Mouse (Mus musculus): Measurements from ENCODE around the gene Aldob. TPM values are rescaled to one million over a fixed set of nuclear protein-coding genes. Genes with fewer than 3 reads are reported as not detected.

Aldob gene
- polyA plus RNA-seq, 1 experiment from 2014 or later: 77.0 TPM

GRCm38 (mm10) chr4:49572194-49572593 is 22.8 kb upstream of the Aldob start:
- no peak overlapping the region for H3K4me3 ChIP-seq (ENCODE audit: low read length)
- no peaks in the 10 kb centered on the region for H3K36me3 ChIP-seq (ENCODE audit: control insufficient read depth, insufficient read depth, low read length)
- no peaks in the 10 kb centered on the region for H3K4me1 ChIP-seq (ENCODE audit: control insufficient read depth, insufficient read depth, low read length)
- WGBS: 91% methylated on average over 4 of the region's 4 CpGs
- H3K27me3 ChIP-seq (ENCODE audit: control insufficient read depth, insufficient read depth, low read length): no peaks in the 10 kb centered on the region
- no peaks in the 10 kb centered on the region for H3K9me3 ChIP-seq (ENCODE audit: control insufficient read depth, low read length)
- no peak for ATAC-seq (ENCODE audit: low FRiP score, low TSS enrichment)
- H3K9ac ChIP-seq (ENCODE audit: low read depth, low read length): no peak overlapping the region
- H3K4me2 ChIP-seq (replicated peaks; ENCODE audit: low read depth, low read length): no peak overlapping the region
- no peak overlapping the region for H3K27ac ChIP-seq (ENCODE audit: low read depth, low read length)

GRCm38 (mm10) chr4:49567613-49568012 is 18.3 kb upstream of the Aldob start:
- H3K36me3 ChIP-seq (ENCODE audit: control insufficient read depth, insufficient read depth, low read length): no peaks in the 10 kb centered on the region
- H3K4me1 ChIP-seq (ENCODE audit: control insufficient read depth, insufficient read depth, low read length): no peaks in the 10 kb centered on the region
- no peak overlapping the region for H3K4me3 ChIP-seq (ENCODE audit: low read length)
- peak; percentile 89 for ATAC-seq (ENCODE audit: low FRiP score, low TSS enrichment)
- no peak overlapping the region for H3K27ac ChIP-seq (ENCODE audit: low read depth, low read length)
- no peak overlapping the region for H3K9ac ChIP-seq (ENCODE audit: low read depth, low read length)
- 19% methylated on average over 3 of the region's 3 CpGs for WGBS
- no peaks in the 10 kb centered on the region for H3K9me3 ChIP-seq (ENCODE audit: control insufficient read depth, low read length)
- H3K27me3 ChIP-seq (ENCODE audit: control insufficient read depth, insufficient read depth, low read length): no peaks in the 10 kb centered on the region
- H3K4me2 ChIP-seq (replicated peaks; ENCODE audit: low read depth, low read length): no peak overlapping the region

DNA sequence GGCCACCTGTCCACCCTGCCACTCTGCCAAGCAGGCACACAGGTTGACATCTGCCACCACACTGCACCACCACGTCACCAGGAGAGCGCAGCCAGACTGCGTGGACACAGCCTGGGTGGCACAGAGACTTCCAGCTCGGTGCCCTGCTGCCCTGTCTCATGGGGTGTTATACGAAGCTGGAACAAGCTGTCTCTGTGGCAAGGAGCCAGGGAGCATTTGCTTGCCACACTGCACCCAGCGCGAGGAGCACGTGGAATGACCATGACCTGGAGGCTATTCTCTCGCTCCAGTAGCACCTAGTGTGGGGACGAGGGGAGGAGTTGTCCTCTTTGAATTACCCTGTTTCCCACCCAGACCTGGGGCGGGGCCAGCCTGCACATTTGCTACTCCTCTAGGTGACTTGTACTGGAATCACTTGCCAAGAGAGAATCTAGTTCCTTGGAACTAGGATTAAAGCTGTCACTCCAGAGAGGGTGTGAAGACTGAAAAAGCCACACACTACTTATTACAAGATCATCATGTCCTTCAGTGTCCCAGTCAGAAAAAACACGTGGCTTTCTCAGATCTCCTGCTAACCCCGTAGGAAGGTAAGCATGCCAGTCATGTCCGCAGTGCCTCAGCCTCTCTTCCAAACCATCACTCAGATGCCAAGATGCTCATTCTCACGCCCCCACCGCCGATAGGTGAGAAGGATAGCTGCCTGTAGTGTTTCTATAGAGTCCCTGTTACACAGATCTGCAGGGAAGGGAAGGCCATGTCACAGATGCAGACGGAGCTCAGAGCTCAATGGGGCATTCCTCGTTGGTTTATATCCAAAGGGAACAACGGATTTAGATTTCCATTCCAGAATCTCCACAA is 10.8 kb upstream of the Aldob start:
- WGBS: 56% methylated on average over 20 of the region's 20 CpGs
- Histone ChIP-seq H3K4me3 (ENCODE audit: low read length) (no peak overlapping the region), H3K27me3 (ENCODE audit: control insufficient read depth, insufficient read depth, low read length) (no peaks in the 10 kb centered on the region), H3K9ac (ENCODE audit: low read depth, low read length) (no peak overlapping the region), H3K9me3 (ENCODE audit: control insufficient read depth, low read length) (no peaks in the 10 kb centered on the region), H3K4me1 (ENCODE audit: control insufficient read depth, insufficient read depth, low read length) (no peaks in the 10 kb centered on the region), H3K4me2 (replicated peaks; ENCODE audit: low read depth, low read length) (no peak overlapping the region), H3K27ac (ENCODE audit: low read depth, low read length) (no peak overlapping the region), H3K36me3 (ENCODE audit: control insufficient read depth, insufficient read depth, low read length) (no peaks in the 10 kb centered on the region)
- 0 out of 2 replicates have a peak, but pooled peaks have one; percentile 35 for ATAC-seq (ENCODE audit: low FRiP score, low TSS enrichment)

DNA sequence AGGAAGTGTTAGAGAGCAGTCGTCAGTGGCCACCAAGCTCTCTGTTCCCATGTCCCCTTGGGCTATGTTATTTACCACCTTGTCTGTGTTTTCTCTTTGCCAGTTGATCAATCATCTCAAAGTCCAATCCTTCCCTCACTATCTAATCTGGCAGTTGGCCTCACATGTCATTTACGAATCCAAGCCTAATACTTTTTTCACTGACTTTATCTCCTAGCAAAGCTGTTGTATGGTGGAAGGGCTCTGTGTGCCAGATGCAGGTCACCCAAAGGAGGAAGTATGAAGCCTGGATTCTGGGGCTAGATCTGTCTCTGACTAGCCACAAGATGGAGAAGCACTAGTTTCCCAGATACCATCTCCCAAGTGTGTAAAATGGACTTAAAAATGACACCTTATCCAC is 8.8 kb upstream of the Aldob start:
- no peak for ATAC-seq (ENCODE audit: low FRiP score, low TSS enrichment)
- H3K36me3 ChIP-seq (ENCODE audit: control insufficient read depth, insufficient read depth, low read length): no peaks in the 10 kb centered on the region
- H3K27ac ChIP-seq (ENCODE audit: low read depth, low read length): no peak overlapping the region

DNA sequence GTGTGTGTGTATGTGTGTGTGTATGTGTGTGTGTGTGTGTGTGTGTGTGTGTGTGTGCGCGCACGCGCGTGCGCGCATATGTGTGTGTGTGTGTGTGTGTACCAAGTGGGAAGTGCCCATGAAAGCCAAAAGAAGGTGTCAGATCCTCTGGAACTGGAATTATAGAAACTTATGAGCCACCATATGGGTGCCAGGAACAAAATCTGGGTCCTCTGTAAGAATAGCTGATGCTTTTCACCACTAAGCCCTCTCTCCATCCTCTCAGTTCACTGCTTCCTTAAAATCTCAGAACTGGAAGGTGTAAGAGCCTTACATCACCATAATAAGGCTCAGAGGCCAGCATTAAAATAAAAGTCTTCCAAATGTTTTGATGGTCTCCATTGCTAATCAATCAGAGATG is 8.0 kb upstream of the Aldob start:
- H3K4me2 ChIP-seq (replicated peaks; ENCODE audit: low read depth, low read length): no peak overlapping the region
- H3K4me1 ChIP-seq (ENCODE audit: control insufficient read depth, insufficient read depth, low read length): no peaks in the 10 kb centered on the region
- H3K27ac ChIP-seq (ENCODE audit: low read depth, low read length): no peak overlapping the region
- ATAC-seq (ENCODE audit: low FRiP score, low TSS enrichment): no peak
- no peak overlapping the region for H3K9ac ChIP-seq (ENCODE audit: low read depth, low read length)
- H3K9me3 ChIP-seq (ENCODE audit: control insufficient read depth, low read length): no peaks in the 10 kb centered on the region
- no peak overlapping the region for H3K4me3 ChIP-seq (ENCODE audit: low read length)
- 100% methylated on average over 7 of the region's 7 CpGs for WGBS
- H3K27me3 ChIP-seq (ENCODE audit: control insufficient read depth, insufficient read depth, low read length): no peaks in the 10 kb centered on the region
- no peaks in the 10 kb centered on the region for H3K36me3 ChIP-seq (ENCODE audit: control insufficient read depth, insufficient read depth, low read length)

More for the DNA sequence above, 8.8 kb upstream of the Aldob start:
- Histone ChIP-seq H3K4me2 (replicated peaks; ENCODE audit: low read depth, low read length) (no peak overlapping the region), H3K9ac (ENCODE audit: low read depth, low read length) (no peak overlapping the region), H3K4me1 (ENCODE audit: control insufficient read depth, insufficient read depth, low read length) (no peaks in the 10 kb centered on the region), H3K27me3 (ENCODE audit: control insufficient read depth, insufficient read depth, low read length) (no peaks in the 10 kb centered on the region), H3K9me3 (ENCODE audit: control insufficient read depth, low read length) (no peaks in the 10 kb centered on the region), H3K4me3 (ENCODE audit: low read length) (no peak overlapping the region)
- WGBS: 88% methylated on average over 2 of the region's 2 CpGs

DNA sequence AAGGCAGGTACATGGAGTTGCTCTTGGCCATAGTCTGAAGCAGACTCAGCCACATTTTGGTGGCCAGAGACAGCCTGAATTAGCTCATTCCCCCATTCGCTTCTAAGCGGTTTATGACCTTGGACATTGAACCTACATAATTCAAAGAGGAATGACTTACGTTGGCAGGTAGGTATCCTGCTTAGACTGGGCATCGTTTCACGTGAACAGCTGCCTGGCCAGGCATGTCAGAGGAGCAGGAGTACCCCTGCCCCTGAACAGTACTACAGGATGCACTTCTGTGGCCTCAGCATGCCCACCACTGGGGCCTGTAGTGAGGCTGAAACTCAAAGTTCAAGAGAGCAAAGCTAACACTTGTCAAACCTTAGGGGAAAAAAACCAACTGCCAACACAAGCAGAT is 4.0 kb upstream of the Aldob start:
- H3K36me3 ChIP-seq (ENCODE audit: control insufficient read depth, insufficient read depth, low read length): no peaks in the 10 kb centered on the region
- H3K4me2 ChIP-seq (replicated peaks; ENCODE audit: low read depth, low read length): no peak overlapping the region
- no peak overlapping the region for H3K4me3 ChIP-seq (ENCODE audit: low read length)
- 49% methylated on average over 5 of the region's 5 CpGs for WGBS
- no peak overlapping the region for H3K9ac ChIP-seq (ENCODE audit: low read depth, low read length)
- H3K27ac ChIP-seq (ENCODE audit: low read depth, low read length): no peak overlapping the region
- no peaks in the 10 kb centered on the region for H3K9me3 ChIP-seq (ENCODE audit: control insufficient read depth, low read length)
- no peaks in the 10 kb centered on the region for H3K4me1 ChIP-seq (ENCODE audit: control insufficient read depth, insufficient read depth, low read length)
- no peaks in the 10 kb centered on the region for H3K27me3 ChIP-seq (ENCODE audit: control insufficient read depth, insufficient read depth, low read length)
- ATAC-seq (ENCODE audit: low FRiP score, low TSS enrichment): no peak

DNA sequence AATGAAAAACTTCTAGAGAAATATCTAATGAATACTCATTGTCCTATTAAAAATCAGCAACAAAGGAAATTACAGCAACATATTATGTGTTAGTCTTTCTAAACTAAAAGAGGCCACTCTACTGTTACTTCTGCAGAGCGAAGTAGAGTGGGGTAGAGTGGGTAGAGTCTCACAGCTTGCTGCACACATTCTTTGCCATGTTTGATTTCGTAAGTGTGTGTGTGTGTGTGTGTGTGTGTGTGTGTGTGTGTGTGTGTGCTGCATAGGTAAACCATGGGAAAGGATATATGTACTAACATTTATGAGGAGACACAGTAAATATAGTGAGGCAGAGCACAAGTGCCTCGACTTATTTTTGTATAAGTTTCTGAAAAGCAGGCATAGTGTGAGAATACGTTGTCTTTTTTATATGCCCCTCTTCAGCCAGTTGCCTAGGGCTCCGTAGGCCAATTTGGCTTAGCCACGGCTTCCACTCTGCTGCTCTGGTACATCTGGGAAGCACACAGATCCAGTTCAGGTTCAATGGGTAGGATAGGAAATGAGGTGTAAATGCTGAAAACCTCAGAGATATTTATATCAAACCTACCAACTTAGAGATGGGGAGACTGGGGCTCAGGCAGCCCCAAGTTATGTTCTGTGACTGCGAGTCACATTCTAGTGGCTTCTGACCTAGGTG is 1.7 kb downstream of the Aldob start:
- no peak overlapping the region for H3K27ac ChIP-seq (ENCODE audit: low read depth, low read length)
- H3K9ac ChIP-seq (ENCODE audit: low read depth, low read length): no peak overlapping the region
- H3K27me3 ChIP-seq (ENCODE audit: control insufficient read depth, insufficient read depth, low read length): no peaks in the 10 kb centered on the region
- no peak overlapping the region for H3K4me3 ChIP-seq (ENCODE audit: low read length)
- H3K36me3 ChIP-seq (ENCODE audit: control insufficient read depth, insufficient read depth, low read length): no peaks in the 10 kb centered on the region
- 85% methylated on average over 7 of the region's 7 CpGs for WGBS
- H3K4me1 ChIP-seq (ENCODE audit: control insufficient read depth, insufficient read depth, low read length): no peaks in the 10 kb centered on the region
- ATAC-seq (ENCODE audit: low FRiP score, low TSS enrichment): no peak
- H3K4me2 ChIP-seq (replicated peaks; ENCODE audit: low read depth, low read length): no peak overlapping the region
- H3K9me3 ChIP-seq (ENCODE audit: control insufficient read depth, low read length): no peaks in the 10 kb centered on the region

DNA sequence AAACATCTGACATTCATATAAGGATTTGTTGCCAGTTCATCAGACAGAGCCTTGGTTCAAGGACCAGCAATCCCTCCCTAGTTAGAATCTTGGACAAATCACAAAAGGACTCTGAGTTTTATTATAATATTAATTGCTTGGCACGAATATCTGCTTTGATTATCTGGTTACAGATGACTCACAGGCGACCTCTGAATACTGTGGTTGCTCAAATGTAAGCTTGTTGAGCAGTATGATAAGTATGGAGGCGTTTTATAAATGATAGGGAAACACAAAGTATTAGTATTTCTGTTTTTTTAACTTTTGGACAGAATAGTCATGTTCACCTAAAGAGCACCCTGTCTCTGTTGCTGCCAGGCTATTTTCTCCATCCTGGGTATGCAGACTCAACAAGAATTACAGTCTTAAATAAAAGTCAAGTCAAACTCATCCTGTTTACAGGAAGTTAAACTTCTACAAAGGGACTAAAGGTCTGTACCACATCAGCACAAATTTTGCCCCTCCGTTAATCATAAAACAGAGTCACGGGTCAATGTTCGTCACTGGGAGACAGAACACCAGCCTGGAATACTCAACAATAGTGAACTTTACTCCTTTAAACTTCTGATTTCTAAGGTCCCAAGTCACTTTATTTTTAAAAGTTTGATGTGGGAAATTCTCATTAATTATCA is 2.3 kb downstream of the Aldob start:
- Histone ChIP-seq H3K27me3 (ENCODE audit: control insufficient read depth, insufficient read depth, low read length) (no peaks in the 10 kb centered on the region), H3K9me3 (ENCODE audit: control insufficient read depth, low read length) (no peaks in the 10 kb centered on the region), H3K4me2 (replicated peaks; ENCODE audit: low read depth, low read length) (no peak overlapping the region), H3K36me3 (ENCODE audit: control insufficient read depth, insufficient read depth, low read length) (no peaks in the 10 kb centered on the region), H3K27ac (ENCODE audit: low read depth, low read length) (no peak overlapping the region), H3K4me1 (ENCODE audit: control insufficient read depth, insufficient read depth, low read length) (no peaks in the 10 kb centered on the region), H3K9ac (ENCODE audit: low read depth, low read length) (no peak overlapping the region), H3K4me3 (ENCODE audit: low read length) (no peak overlapping the region)
- ATAC-seq (ENCODE audit: low FRiP score, low TSS enrichment): no peak
- 62% methylated on average over 6 of the region's 6 CpGs for WGBS

- no peaks in the 10 kb centered on the region for H3K36me3 ChIP-seq (ENCODE audit: control insufficient read depth, insufficient read depth, low read length)
- H3K4me1 ChIP-seq (ENCODE audit: control insufficient read depth, insufficient read depth, low read length): no peaks in the 10 kb centered on the region
- no peaks in the 10 kb centered on the region for H3K27me3 ChIP-seq (ENCODE audit: control insufficient read depth, insufficient read depth, low read length)
- H3K4me3 ChIP-seq (ENCODE audit: low read length): no peak overlapping the region
- 90% methylated on average over 2 of the region's 2 CpGs for WGBS
- H3K9me3 ChIP-seq (ENCODE audit: control insufficient read depth, low read length): no peaks in the 10 kb centered on the region
- no peak for ATAC-seq (ENCODE audit: low FRiP score, low TSS enrichment)
- H3K9ac ChIP-seq (ENCODE audit: low read depth, low read length): no peak overlapping the region
- H3K27ac ChIP-seq (ENCODE audit: low read depth, low read length): no peak overlapping the region
- H3K4me2 ChIP-seq (replicated peaks; ENCODE audit: low read depth, low read length): no peak overlapping the region
Observed at GRCm38 (mm10) chr4:49546026-49546425, 3.3 kb downstream of the Aldob start.
